ENCODE assay signal across 8 mouse cellular contexts in genomic region chr9:46013616-46014015, GRCm38 (mm10). TPM values are rescaled to one million over a fixed set of nuclear protein-coding genes. Genes with fewer than 3 reads are reported as not detected.
A peak's percentile ranks its signal among the peaks of the same experiment; 100 is the strongest.
DNase-seq lines count a peak whose midpoint lies in the region; ATAC-seq and TF ChIP-seq lines count a peak whose summit lies in the region.

No protein-coding gene starts in this region.

- H3K27ac ChIP-seq in thymus, adult 2 months (ENCODE audit: control insufficient read depth, insufficient read depth, low read length), result no peak overlapping the region
- peak overlapping the region; percentile 90 for H3K27ac ChIP-seq in limb, embryonic 15.5 days

- WGBS in thymus, adult 2 months, result 6% methylated on average over 5 of the region's 5 CpGs
- 2% methylated on average over 5 of the region's 5 CpGs for WGBS in limb, embryonic 15.5 days

- peaks cover 19% of the 10 kb centered on the region for H3K4me1 ChIP-seq in thymus, adult 2 months (replicated peaks; ENCODE audit: control insufficient read depth, insufficient read depth, low read length)
- H3K4me1 ChIP-seq in limb, embryonic 15.5 days, result peaks cover 35% of the 10 kb centered on the region

- peak overlapping the region; percentile 68 for H3K4me2 ChIP-seq in limb, embryonic 15.5 days

- peak overlapping the region; percentile 95 for H3K9ac ChIP-seq in limb, embryonic 15.5 days

- no peak for ATAC-seq in limb, embryonic 15.5 days (ENCODE audit: insufficient number of reproducible peaks, low FRiP score, low TSS enrichment, low read depth)

- no peak for TF ChIP-seq POLR2A in thymus, adult 2 months (IDR thresholded peaks at IDR 0.05; ENCODE audit: control insufficient read depth, extremely low read depth, insufficient read depth, low read length, poor library complexity)

- H3K4me3 ChIP-seq in thymus, adult 2 months (ENCODE audit: control insufficient read depth, insufficient read depth, low read length), result peak overlapping the region; percentile 64
- peak overlapping the region; percentile 97 for H3K4me3 ChIP-seq in limb, embryonic 15.5 days

- TF ChIP-seq CTCF in thymus, adult 2 months (IDR thresholded peaks at IDR 0.05; ENCODE audit: borderline replicate concordance, control insufficient read depth, extremely low read depth, insufficient read depth, low read length, poor library complexity), result no peak

- H3K9me3 ChIP-seq in limb, embryonic 15.5 days, result no peaks in the 10 kb centered on the region

- H3K36me3 ChIP-seq in thymus, adult 2 months (ENCODE audit: control insufficient read depth, insufficient read depth, low read length), result no peaks in the 10 kb centered on the region
- peaks cover 4% of the 10 kb centered on the region for H3K36me3 ChIP-seq in limb, embryonic 15.5 days

- no peaks in the 10 kb centered on the region for H3K27me3 ChIP-seq in thymus, adult 2 months (ENCODE audit: control insufficient read depth, insufficient read depth, low read length)
- no peaks in the 10 kb centered on the region for H3K27me3 ChIP-seq in limb, embryonic 15.5 days

- peak; percentile 19 to 32 for DNase-seq in cerebellum, postnatal 10 days
- DNase-seq in cerebellum, postnatal 14 days, result no peak
- no peak for DNase-seq in thymus, adult 2 months
- no peak for DNase-seq in thymus, postnatal 14 days
- no peak for DNase-seq in urinary bladder, postnatal 10 days (ENCODE audit: low spot score)
- no peak for DNase-seq in layer of hippocampus, postnatal 36 days
- DNase-seq in natural killer cell, adult 2 months (ENCODE audit: low spot score in 2 of 2), result no peak

RNA-seq across cellular contexts. Expression of gene Sik3, which starts 1.0 kb away (rescaled TPM):
- polyA plus RNA-seq in thymus, adult 2 months (2012; rRNA removed), result 28.5 and 29.4 TPM in 2 replicates
- polyA plus RNA-seq in limb, embryonic 15.5 days (2015; fragmentation: Nextera tagmentation; extraction: Ambion mirVana), result 10.6 and 11.8 TPM in 2 replicates
- total RNA-seq in layer of hippocampus, postnatal 36 days (2021), result 100 to 1,000 TPM; 129 to 141 TPM

RNA-seq across cellular contexts. Expression of gene Pafah1b2, which starts 1.1 kb away (rescaled TPM):
- 24.4 and 27.3 TPM in 2 replicates for polyA plus RNA-seq in thymus, adult 2 months (2012; rRNA removed)
- polyA plus RNA-seq in limb, embryonic 15.5 days (2015; fragmentation: Nextera tagmentation; extraction: Ambion mirVana), result 182 and 188 TPM in 2 replicates
- 100 to 1,000 TPM; 227 to 234 TPM for total RNA-seq in layer of hippocampus, postnatal 36 days (2021)

RNA-seq across cellular contexts. Expression of gene Sidt2, which starts 58.6 kb away (rescaled TPM):
- polyA plus RNA-seq in thymus, adult 2 months (2012; rRNA removed), result 504 and 614 TPM in 2 replicates
- 50.6 and 66.1 TPM in 2 replicates for polyA plus RNA-seq in limb, embryonic 15.5 days (2015; fragmentation: Nextera tagmentation; extraction: Ambion mirVana)
- 10 to 100 TPM; 77.5 to 82.1 TPM for total RNA-seq in layer of hippocampus, postnatal 36 days (2021)

Comparison
In these comparisons a context has a peak if more than half of its experiments do, and no peak if none do; other contexts are left out.
1. DNase-seq: peak in cerebellum, postnatal 10 days (2 of 2); none in cerebellum, postnatal 14 days (0 of 2), thymus, adult 2 months (single experiment), thymus, postnatal 14 days (single experiment), urinary bladder, postnatal 10 days (single experiment), layer of hippocampus, postnatal 36 days (0 of 2) and natural killer cell, adult 2 months (0 of 2).